In the genomic region with DNA sequence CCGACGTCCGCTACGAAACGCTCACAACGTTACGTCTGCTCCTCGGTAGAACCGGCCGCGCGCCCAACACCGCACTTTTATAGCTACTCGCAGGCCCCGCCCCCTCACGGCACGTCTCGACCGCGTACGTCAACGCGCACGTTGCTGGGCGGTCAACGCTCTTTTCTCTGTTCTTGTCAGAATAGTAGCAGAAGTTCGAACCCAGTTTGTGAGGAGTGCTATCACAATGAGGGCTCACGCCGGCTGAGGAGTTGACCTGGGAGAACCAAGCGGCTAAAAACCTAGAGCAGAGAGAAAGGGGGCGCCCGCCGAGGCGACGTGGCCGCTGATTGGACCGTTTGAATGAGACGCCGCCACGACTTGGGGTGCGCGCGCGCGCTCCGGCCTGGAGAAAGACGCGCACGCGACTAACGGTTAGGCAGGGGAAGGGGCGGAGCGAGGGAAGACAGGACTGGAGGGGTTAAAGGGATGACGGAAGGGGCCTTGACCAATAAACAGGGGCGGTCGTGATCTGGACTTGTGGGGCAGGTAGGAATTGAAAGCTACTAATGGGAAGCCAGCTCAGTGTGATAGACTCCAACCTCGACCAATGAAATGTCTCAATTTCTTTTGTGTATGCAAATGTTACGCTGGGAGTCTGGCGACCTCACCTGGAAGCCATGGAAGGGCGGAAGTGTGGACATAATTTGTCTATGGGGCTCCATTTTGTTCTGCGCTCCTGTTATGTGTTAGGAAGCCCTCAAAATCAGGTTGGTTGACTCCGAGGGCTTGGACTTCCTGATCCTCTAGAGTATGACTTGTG, we compare ENCODE assay signal across 7 mouse cellular contexts. TPM values are rescaled to one million over a fixed set of nuclear protein-coding genes. Genes with fewer than 3 reads are reported as not detected.
DNase-seq lines count a peak whose midpoint lies in the region; ATAC-seq lines count a peak whose summit lies in the region.

Gene Ube2s, minus strand, starts transcription at position 288 of the 802 bp plus-strand sequence.

- no peaks in the 10 kb centered on the region for H3K9me3 ChIP-seq in intestine, embryonic 15.5 days
- H3K9me3 ChIP-seq in midbrain, embryonic 10.5 days (replicated peaks) = no peaks in the 10 kb centered on the region

- H3K27me3 ChIP-seq in intestine, embryonic 15.5 days (replicated peaks) = no peaks in the 10 kb centered on the region
- H3K27me3 ChIP-seq in midbrain, embryonic 10.5 days (ENCODE audit: low read depth, poor library complexity, severe bottlenecking) = no peaks in the 10 kb centered on the region

- H3K36me3 ChIP-seq in intestine, embryonic 15.5 days = peaks cover 4% of the 10 kb centered on the region; the same call in 1 of the 2 replicates
- peaks cover 35% of the 10 kb centered on the region for H3K36me3 ChIP-seq in midbrain, embryonic 10.5 days

- H3K9ac ChIP-seq in intestine, embryonic 15.5 days = peak within 1 kb of the TSS; percentile 98

- intact Hi-C loops in gastrocnemius, postnatal 36 days (cut with DNase I) = loop anchor here (10.0 kb wide), 1 partner anchor 52 kb away; no protein-coding TSS in a partner anchor
- intact Hi-C loops in left cerebral cortex, postnatal 25 days (cut with DNase I) = loop anchor here (5.0 kb wide), 2 partner anchors 110 to 265 kb away; partner anchors contain the start of genes Nat14 and Syt5

- DNase-seq in adrenal gland, adult 2 months = peak; percentile 99
- peak; percentile 97 for DNase-seq in embryo, embryonic 11.5 days (ENCODE audit: low read depth, low spot score)
- DNase-seq in gastrocnemius, postnatal 36 days = peak; percentile 97 to 98
- peak; percentile 98 to 100 for DNase-seq in left cerebral cortex, postnatal 25 days (ENCODE audit: low spot score in 2 of 2)
- peak; percentile 98 for DNase-seq in midbrain, embryonic 10.5 days (ENCODE audit: low spot score)
- peak; percentile 99 for DNase-seq in right cerebral cortex, postnatal 4 days

- H3K4me1 ChIP-seq in intestine, embryonic 15.5 days (replicated peaks) = peaks cover 25% of the 10 kb centered on the region
- H3K4me1 ChIP-seq in midbrain, embryonic 10.5 days = peaks cover 36% of the 10 kb centered on the region

- H3K27ac ChIP-seq in intestine, embryonic 15.5 days = peak within 1 kb of the TSS; percentile 93
- peak within 1 kb of the TSS; percentile 97 for H3K27ac ChIP-seq in midbrain, embryonic 10.5 days (replicated peaks)

- H3K4me2 ChIP-seq in intestine, embryonic 15.5 days (replicated peaks) = peak within 1 kb of the TSS; percentile 68

- peak; percentile 99 for ATAC-seq in intestine, embryonic 15.5 days

- peak within 1 kb of the TSS; percentile 96 for H3K4me3 ChIP-seq in intestine, embryonic 15.5 days (replicated peaks)
- H3K4me3 ChIP-seq in midbrain, embryonic 10.5 days = peak within 1 kb of the TSS; percentile 83

- WGBS in intestine, embryonic 15.5 days = under 1% methylated on average over 62 of the region's 62 CpGs
- under 1% methylated on average over 62 of the region's 62 CpGs for WGBS in midbrain, embryonic 10.5 days

RNA-seq across cellular contexts. Expression of gene Ube2s, which starts in this region (rescaled TPM):
- total RNA-seq in adrenal gland, adult 2 months (2021) = 100 to 1,000 TPM in 1 of 2 experiments, 10 to 100 TPM in 1; 98.1 to 140 TPM
- polyA plus RNA-seq in adrenal gland, adult 2 months (2012; rRNA removed) = 148 and 156 TPM in 2 replicates
- 10 to 100 TPM; 70.3 to 83.7 TPM for total RNA-seq in gastrocnemius, postnatal 36 days (2021)
- 303 and 321 TPM in 2 replicates for polyA plus RNA-seq in intestine, embryonic 15.5 days (2015; fragmentation: Nextera tagmentation; extraction: Ambion mirVana)
- total RNA-seq in left cerebral cortex, postnatal 25 days (2021) = 100 to 1,000 TPM; 108 to 110 TPM
- polyA plus RNA-seq in midbrain, embryonic 10.5 days (2016; fragmentation: Nextera tagmentation; extraction: Ambion mirVana) = 357 and 426 TPM in 2 replicates

Comparison
In these comparisons a context has a peak if more than half of its experiments do, and no peak if none do; other contexts are left out.
1. Peak in every context shown above with its lines: DNase-seq, ATAC-seq, H3K4me3 ChIP-seq and H3K27ac ChIP-seq.